Comparison of ENCODE assay signal across 7 mouse cellular contexts in genomic region chr2:139590888-139591698, GRCm38 (mm10).
A peak's percentile ranks its signal among the peaks of the same experiment; 100 is the strongest.
DNase-seq lines count a peak whose midpoint lies in the region; ATAC-seq and TF ChIP-seq lines count a peak whose summit lies in the region.

No protein-coding gene starts in this region.

- WGBS in lung, adult 2 months = 43% methylated on average over 10 of the region's 10 CpGs

- peak; percentile 87 for ATAC-seq in inflammation-experienced regulatory T-cells, adult 6 months
- peak; percentile 80 for ATAC-seq in megakaryocyte, adult 5-6 weeks (ENCODE audit: poor library complexity, severe bottlenecking)

- H3K4me1 ChIP-seq in lung, adult 2 months (ENCODE audit: control insufficient read depth, insufficient read depth, low read length) = no peaks in the 10 kb centered on the region

- no peak for TF ChIP-seq POLR2A in lung, adult 2 months (IDR thresholded peaks at IDR 0.05; ENCODE audit: borderline replicate concordance, extremely low read depth, low read depth, low read length)

- TF ChIP-seq CTCF in lung, adult 2 months (IDR thresholded peaks at IDR 0.05; ENCODE audit: insufficient read depth, low read length) = peak; percentile 20; the same call in 1 of the 2 replicates

- H3K4me3 ChIP-seq in lung, adult 2 months (replicated peaks; ENCODE audit: extremely low read depth, low read depth, low read length) = no peak overlapping the region

- no peak for DNase-seq in lung, adult 2 months
- DNase-seq in lung, adult 18-20 months = no peak
- peak; percentile 82 for DNase-seq in NIH3T3 (ENCODE audit: low read depth)
- DNase-seq in embryo, embryonic 10 days (ENCODE audit: low spot score) = peak; percentile 86
- no peak for DNase-seq in spleen, postnatal 10 days (ENCODE audit: low spot score in 2 of 2)

Comparison
In these comparisons a context has a peak if more than half of its experiments do, and no peak if none do; other contexts are left out.
1. DNase-seq: peak in NIH3T3 (single experiment) and embryo, embryonic 10 days (single experiment); none in lung, adult 2 months (single experiment), lung, adult 18-20 months (0 of 2) and spleen, postnatal 10 days (0 of 2).